Mouse (Mus musculus) gastrocnemius, postnatal 36 days (tissue): ENCODE data around the gene Pim3. TPM values are rescaled to one million over a fixed set of nuclear protein-coding genes. Genes with fewer than 3 reads are reported as not detected.
A peak's percentile ranks its signal among the peaks of the same experiment; 100 is the strongest.

Experiments used
- DNase-seq, 2 experiments: peaks; one replicate each; pipeline ENCODE4 v3.0.0; 2022
- intact Hi-C: fragments of 180-260 bp; cut with DNase I; formaldehyde crosslinking; loops from one replicate; pipeline ENCODE4 v1.15.1; 2025
- total RNA-seq, 2 experiments: library from RNA; stranded (reverse); gene quantifications; 2 replicates each; pipeline ENCODE4 v1.2.3; 2021

The Pim3 gene
- total RNA-seq, 2 experiments from 2014 or later = 22.1 to 32.2 TPM

DNA sequence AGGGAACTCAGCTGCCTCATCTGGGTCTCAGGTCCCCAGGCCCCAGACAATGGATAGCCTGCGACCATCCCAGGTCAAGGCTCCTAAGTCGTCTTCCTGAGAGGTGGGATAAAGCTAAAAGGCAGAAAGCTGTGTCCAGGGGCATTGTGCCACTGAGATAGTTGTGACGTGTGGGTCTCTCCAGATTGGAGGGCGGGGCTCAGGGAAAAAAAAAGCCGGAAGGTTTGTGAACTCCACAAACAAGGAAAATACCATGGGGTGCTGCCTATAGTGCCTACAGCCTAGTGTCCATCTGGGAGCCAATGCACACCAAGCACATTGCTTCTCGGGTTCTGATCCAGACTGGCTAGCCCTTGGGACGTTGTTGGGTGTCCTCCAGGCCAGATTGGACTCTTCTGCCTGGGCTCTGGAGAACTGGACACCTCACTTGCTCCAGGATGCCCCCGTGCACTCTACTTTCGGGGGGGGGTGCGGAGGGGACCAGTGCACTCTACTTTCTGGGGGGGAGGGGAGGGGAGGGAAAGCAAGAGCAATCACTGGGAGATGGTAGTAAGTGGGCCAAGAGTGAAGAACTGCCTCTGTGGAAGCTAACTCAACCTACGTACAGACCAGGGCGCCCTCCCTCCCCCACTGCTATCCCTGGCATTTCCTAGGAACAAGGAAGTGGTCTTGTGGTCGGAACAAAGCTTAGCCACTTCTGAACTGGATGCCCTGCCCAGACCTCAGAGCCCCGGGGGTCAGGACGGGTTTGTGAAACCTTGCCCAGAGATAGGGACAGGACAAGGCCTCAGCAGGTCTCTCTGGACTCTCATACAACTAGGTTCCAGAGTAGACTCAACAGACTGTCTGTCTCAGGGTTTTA lies 6.8 kb upstream of the Pim3 start:
- intact Hi-C loops = no loop called here
- no peak for DNase-seq

DNA sequence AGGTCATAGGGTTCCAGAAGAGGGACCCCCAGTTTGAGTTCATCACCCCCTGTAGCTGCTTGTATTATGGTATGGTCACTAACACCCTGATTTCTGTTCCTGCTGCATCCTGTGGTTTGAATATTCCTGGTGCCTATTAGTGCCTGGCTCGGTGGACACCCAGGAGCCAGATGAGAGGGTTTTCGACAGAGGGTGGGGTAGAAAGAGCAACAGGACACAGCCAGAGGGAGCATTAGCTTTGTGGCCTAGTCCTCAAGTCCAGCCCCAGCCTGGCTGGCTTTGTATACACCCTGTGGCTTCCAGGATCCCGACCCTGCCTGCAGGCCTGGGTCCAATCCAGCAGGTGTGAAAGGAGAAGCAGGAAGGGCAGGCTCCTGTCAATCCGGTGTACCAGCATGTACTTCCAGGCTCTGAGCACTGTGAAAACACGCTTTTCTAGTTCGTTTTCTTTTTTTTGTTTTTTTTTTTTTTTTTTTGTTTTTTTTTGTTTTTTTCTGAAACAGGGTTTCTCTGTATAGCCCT lies 6.0 kb upstream of the Pim3 start:
- DNase-seq = no peak
- intact Hi-C loops = no loop called here

DNA sequence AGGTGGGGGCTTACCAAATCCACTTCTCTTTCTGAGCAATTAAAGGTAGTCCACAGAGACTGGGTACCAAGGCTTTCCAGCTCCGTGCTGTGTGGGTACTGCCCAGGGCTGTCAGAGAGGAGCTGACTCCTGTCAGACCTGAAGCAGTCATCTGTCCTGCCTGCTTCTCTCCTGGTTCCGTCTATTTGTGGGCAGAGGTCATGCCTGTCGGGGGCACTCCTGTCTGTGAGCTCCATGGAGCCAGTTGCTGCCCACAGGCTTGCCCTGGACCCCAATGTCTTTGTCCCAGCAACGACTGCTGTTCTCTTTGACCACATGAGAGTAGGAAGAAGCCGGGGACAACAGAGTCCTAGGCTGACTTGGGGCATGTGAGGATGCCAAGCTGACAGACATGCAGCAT lies 5.4 kb upstream of the Pim3 start:
- intact Hi-C loops = no loop called here
- DNase-seq = no peak

DNA sequence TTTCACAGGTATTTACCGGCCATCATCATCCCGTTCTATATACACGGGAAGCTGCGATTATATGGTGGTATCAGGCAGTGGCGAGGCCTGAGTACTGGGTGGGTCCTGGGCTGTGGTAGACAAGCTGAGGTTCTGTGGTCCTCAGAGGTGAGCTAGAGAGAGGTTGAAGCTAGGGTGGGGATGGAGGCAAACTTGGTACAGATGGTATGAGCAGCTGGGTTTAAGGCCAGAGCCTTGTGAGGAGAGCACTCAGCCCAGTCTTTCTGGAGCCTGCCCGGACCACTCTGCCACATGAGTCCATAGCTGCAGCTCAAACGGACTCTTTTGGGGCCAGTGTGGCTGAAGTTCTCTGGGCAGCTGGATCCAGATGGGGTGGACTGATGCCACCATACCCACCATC lies 4.6 kb upstream of the Pim3 start:
- DNase-seq = no peak
- intact Hi-C loops = no loop called here

DNA sequence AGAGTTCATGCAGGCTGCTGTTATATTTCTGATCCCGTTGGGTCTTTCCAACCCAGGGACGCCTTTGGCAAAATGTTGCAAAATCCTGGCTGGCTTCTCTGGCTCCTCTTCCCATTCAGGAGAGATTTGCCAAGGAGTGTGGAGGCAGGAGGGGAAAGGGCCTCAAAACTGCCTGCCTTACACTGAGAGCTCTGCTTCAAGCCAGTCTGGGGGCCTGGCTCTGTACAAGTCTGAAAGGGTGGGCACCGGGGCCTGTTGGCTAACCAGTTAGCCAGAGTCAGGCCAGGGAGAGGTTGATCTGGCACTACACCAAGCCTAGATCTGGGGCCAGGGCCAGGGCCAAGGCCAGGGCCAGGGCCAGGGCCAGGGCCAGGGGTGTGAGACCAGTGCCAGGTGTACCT lies 3.8 kb upstream of the Pim3 start:
- intact Hi-C loops = no loop called here
- peak; percentile 59 to 61 for DNase-seq

DNA sequence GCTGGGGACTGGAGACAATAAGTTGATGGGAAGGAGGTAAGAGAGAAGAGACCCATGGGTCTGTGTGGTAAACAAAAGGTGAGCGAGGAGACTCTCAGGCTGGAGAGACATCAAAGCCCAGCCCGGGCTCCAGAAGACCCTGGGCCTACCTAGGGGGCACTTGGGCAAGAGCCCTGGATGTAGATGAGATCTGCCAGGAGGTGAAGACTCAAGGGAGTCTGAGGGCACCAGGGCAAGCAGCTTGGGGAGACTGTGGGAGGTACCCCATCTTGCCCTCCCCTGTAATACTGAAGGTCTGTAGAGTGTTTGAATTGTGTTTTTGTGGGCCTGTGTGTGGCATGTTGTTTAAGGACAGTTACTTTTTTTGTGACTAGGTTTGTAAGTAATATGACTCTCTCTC lies 3.3 kb upstream of the Pim3 start:
- intact Hi-C loops = no loop called here
- no peak for DNase-seq

DNA sequence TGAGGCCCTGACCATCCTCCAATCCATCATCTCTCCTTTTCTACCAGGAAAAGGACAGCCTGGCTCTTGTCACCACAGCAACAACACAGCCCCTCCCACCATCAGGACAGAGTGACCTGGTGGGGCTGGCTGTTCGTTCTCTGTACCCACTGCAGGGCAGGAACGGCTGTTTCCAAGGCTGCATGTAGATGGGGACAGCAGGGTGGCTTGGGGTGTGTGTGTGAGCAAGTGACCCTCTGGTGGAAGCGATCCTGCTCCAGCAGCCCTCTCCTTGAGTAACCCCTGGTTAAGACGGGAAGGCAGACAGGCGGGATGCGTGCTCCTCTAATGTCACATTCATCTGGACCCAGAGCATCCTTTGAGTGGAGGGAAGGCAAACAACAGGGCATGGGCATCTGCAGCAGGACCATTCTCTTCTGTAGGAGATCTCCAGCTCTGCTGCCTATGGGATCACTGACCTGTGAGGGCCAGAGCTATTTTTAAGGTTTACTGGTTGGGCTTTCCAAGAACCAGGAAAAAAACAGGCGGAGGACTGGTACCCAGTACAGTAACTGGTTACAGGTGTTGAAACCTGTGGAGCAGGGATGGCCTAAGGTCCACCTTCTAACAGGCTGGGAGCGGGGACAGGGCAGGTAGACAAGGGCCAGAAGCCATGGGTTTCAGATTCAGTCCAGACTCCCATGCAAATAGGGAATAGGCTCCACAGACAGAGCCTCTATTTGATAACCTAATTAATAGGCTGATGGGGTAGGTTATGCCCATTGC lies 2.6 kb upstream of the Pim3 start:
- no peak for DNase-seq
- intact Hi-C loops = no loop called here

DNA sequence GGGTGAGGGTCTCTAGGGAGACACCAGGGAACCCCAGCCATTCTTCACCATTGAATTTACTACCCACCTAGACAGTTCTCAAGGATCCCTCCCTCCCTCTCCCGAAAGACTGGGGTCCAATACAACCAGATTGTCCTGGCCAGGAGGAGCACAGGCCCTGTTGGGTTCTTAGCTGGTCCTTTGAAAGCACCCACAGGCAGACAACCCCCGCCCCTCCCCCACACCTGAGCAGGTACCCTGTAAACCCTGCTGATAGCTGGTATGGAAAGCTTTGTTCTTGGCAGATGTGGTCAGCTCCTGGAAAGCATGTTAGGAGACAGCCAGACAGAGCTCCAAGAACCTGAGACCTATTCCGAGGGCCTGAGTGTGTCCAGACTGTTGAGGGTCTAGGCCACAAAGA lies 1.2 kb upstream of the Pim3 start:
- intact Hi-C loops = no loop called here

DNA sequence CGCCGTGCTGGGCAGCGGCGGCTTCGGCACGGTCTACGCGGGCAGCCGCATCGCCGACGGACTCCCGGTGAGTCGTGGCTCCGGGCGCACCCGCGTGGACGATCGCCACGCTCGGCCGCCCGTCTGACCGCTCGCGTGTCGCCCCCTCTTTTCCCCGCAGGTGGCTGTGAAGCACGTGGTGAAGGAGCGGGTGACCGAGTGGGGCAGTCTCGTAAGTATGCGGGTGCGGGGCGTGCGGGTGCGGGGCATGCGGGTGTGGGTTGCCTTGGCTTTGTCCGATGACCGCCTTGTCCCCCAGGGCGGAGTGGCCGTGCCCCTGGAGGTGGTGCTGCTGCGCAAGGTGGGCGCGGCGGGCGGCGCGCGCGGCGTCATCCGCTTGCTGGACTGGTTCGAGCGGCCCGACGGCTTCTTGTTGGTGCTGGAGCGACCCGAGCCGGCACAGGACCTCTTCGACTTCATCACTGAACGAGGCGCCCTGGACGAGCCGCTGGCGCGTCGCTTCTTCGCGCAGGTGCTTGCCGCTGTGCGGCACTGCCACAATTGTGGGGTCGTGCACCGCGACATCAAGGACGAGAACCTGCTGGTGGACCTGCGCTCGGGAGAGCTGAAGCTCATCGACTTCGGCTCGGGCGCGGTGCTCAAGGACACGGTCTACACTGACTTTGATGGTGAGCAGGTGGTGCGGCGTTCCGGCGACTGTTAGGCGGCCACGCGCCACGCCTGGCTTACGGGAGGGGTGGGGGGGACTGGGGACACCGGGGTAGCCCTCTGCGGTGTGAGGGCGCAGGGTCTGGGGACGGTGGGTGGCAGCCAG lies 1.1 kb downstream of the Pim3 start:
- intact Hi-C loops = loop anchor here (2.0 kb wide), 1 partner anchor 26 kb away; no protein-coding TSS in a partner anchor
- DNase-seq = peak in 1 of 2 experiments; percentile 58

More for the DNA sequence above, 1.2 kb upstream of the Pim3 start:
- DNase-seq = no peak

DNA sequence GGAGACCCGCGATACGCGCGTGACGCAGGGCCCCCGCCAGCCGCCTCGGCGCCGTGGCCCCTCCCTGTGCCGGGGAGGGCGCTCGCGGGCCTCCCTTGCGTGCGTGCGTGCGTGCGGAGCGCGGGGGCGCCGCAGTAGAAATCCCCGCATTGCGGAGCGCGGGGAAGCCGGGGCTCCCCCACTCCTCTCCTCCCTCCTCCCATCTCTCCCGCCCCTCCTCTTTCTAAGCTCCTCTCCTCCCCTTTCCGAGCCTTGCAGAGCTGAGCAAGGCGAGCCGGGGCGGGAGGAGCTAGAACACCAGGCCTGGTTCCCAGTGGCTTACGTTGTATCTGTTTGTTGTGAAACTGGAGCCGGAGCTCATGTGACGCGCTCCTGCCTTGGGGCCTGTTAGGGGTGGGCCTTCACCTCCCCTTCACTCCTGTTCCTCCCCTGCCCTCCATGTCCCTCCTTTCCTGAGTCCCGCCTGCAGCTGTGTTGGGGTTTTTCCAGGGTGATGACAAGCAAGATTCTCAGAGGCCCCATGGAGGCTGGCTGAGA lies 1.8 kb downstream of the Pim3 start:
- intact Hi-C loops = loop anchor here (2.0 kb wide), 1 partner anchor 27 kb away; no protein-coding TSS in a partner anchor
- DNase-seq = peak; percentile 84 to 89

DNA sequence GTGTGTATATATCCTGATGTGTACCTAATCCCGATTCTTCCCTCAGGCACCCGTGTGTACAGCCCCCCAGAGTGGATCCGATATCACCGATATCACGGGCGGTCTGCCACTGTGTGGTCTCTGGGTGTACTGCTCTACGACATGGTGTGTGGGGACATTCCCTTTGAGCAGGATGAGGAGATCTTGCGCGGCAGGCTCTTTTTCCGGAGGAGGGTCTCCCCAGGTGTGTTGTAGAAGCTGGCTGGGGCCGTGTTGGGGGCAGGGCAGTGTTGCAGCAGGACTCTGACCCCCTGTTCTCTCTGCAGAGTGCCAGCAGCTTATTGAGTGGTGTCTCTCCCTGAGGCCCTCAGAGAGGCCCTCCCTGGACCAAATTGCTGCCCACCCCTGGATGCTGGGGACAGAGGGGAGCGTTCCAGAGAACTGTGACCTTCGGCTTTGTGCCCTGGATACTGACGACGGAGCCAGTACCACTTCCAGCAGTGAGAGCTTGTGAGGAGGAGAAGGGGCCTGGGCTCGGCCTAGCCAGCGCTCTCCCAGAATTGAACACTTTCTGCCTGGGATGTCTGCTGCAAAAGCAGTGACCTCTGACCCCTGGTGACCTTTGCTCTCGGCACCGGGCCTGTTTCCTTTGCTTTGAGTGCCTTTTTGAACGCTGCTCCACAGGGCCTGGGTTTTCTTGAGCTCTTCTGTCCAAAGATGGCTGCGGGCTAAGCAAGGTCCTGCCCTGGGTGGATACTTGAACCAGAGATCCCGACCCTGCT lies 2.5 kb downstream of the Pim3 start:
- no peak for DNase-seq

DNA sequence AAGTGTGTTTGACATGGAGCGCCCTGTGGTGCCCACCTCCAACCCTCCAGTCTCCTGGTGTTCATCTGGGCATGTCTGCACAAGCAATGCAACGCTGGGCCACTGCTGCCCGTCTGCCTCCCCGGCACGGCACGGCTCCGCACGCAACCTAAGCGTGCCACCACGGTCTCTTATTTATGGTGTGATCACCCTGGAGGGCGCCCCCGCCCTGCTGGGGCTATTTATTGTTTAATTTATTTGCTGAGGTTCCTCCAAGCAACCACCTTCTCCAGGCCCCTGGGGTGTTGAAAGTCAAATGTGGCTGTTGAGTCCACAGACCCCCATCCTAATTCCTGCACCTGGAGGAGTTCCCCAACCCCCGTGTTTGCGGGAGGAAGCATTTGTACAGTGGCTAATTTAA lies 3.1 kb downstream of the Pim3 start:
- DNase-seq = no peak
- intact Hi-C loops = no loop called here

More for the DNA sequence above, 2.5 kb downstream of the Pim3 start:
- intact Hi-C loops = no loop called here

DNA sequence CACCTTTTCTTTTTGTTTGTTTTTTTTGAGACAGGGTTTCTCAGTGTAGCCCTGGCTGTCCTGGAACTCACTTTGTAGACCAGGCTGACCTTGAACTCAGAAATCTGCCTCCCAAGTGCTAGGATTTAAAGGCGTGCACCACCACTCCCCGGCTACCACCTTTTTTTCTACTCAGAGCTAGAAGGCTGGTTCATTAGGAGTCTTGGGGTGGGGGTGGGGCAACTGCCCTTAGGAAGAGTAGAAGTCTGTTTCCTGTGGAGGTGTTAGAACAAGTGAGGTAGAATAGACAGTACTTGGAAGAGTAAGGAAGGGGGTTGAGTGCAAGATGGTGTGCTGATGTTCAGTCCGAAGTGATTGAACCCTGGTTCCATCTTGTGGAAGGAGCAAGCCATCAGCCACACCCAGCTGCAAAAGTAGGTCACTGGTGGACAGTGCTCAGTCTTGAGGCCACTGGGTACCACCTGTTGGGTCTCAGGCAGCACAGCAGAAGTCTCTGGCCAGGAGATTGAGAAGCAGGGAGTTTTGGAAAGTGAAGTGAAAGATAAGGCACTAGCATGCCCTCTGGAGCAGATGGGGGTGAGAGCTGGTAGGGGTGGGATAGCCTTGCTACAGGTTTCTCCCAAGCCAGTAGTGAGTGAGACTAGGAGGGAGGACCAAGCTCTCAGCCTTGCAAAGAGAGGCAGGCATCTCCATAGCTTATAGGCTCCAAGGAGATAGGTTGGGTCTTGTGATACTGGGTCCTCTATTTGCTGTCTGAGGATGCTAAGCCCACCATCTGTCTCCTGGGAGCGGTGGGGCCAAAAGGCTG lies 4.1 kb downstream of the Pim3 start:
- DNase-seq = no peak
- intact Hi-C loops = no loop called here

DNA sequence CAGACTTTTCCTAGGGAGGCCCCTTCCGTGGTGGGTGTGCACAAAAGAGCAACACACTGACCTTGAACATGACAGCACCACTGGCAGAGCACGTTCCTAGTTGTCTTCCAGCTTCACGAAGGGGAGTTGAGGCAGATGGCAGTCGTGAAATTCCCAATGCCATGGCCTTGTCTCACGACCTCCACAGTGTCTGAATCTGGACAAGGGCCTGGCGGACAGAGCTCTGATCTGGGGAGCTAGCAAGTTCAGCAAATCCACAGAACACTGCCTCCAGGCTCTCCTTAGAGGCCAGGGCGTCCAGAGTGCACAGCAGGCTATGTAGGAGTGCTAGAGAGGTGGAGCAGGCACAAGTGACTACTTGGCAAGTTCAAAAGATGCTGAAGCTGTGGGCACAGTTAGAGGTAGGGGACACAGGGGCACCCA lies 5.0 kb downstream of the Pim3 start:
- intact Hi-C loops = no loop called here
- no peak for DNase-seq

DNA sequence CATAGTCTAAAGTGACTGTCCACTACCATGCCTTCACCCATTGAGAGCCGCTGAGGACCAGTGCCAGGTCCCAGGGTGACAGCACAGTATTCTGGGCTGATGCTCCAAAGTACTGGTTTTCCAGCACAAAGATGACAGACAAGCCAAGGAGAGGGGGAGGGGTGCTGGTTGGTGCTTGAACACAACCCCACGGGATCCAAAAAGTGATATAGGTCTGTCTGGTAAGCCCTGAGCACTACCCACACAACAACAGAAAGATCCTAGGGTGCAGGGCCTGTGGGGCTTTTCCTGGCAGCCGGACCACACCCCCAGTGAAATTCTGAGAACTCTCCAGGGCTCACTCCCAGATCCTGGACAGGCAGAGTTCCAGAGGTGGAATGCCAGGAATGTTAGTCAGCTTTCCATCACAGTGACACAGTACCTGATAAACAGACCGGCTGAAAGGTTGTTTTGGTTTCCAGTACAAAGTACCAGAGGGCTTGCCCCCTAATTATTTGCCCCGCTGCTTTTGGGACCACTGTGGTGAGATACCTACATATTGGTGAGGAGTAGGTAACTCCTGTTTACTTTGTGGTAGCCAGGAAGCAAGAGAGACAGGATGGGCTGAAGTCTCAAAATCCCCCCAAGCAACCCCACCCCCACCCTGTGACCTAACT lies 5.5 kb downstream of the Pim3 start:
- intact Hi-C loops = no loop called here
- peak; percentile 47 to 51 for DNase-seq

DNA sequence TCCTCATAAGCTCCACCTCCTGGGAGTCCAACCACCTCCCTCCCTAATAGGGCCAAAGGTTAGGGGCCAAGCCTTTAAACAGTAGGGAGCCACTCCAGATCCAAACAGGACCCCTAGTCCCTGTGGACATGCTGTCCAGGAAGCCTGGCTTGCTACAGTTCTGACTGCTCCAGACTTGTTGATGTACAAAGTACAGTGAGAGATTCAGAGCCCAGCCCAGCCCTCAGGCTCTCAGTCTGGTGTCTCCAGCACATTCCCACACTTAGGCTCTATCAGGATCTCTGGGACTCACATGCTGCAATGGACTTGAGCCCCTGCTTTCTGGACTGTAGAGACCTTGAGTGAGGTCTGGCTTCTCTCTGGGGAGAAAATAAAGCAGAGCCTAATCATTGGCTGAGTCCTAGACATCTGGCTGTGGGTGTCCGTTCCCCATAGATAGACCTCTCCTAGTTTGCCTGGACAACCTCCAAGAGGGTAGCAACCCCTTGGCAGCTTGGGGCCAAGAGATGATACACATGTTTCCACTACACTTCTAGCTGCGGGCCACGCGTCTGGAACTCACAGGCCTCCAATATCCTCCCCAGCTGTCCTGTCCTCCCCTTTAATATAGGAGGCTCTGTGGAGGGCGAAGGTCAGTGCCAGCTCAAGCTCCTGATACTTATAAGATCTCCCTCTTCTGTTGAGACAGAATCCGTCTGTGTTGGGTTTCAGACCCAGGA lies 6.2 kb downstream of the Pim3 start:
- intact Hi-C loops = no loop called here
- no peak for DNase-seq

DNA sequence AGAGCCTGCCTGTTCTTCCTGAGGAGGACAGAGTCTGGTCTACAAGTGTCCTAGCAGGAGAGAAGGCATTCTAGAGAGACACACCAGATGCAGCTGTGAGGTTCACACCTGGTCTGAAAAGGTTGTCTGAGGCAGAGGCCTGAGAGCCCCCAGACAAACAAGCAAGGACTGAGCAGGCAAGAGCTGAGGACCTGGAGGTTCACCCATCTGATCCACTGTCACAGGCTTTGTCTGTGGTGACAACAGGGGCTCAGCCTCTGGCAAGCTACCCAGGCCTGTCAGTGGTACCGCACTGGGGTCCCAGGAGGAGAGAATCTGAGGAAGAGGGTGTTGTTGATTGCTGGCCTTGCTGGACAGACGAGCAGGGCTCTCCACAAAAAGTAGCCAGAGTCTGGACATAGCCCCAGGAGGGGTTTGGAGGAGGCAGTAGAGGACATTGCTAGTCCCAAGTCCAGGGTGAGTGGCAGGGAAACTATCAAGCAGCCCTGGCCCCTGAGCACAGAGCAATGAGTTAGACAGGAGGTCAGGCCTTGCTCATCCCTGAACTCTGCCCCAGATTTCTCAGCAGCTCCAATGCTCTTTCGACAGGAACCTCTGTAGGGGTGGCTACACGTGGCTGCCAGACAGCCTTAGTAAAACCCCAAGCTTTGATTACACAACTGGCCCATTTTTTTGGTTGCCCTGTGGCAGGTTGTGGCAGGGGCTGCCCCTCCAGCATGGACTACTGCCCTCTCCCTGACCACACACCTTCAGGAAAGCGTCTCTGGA lies 8.6 kb downstream of the Pim3 start:
- DNase-seq = no peak
- intact Hi-C loops = no loop called here
